Mouse (Mus musculus) hindbrain, embryonic 16.5 days (tissue): ENCODE results near the gene Add3. TPM values are rescaled to one million over a fixed set of nuclear protein-coding genes. Genes with fewer than 3 reads are reported as not detected.

Experiments
- ATAC-seq: fragments of 200-750 bp; cut with Nextera tagmentation; 2 replicates; pipeline ENCODE4 v1.8.0; 2017; ENCODE audit warnings: moderate TSS enrichment, moderate library complexity
- H3K27ac ChIP-seq: fragments of 300-500 bp; sonication (generic); 2 replicates; pipeline ENCODE4 v1.5.1; 2014; ENCODE audit warnings: low read depth, mild to moderate bottlenecking, control low read depth, low read length, moderate library complexity
- H3K27me3 ChIP-seq: fragments of 300-500 bp; sonication (generic); replicated peaks from 2 replicates; pipeline ENCODE4 v1.6.1; 2014; ENCODE audit warnings: low read length; ENCODE audit not compliant: control insufficient read depth, insufficient read depth
- H3K36me3 ChIP-seq: fragments of 300-500 bp; sonication (generic); 2 replicates; pipeline ENCODE4 v1.6.1; 2014; ENCODE audit warnings: mild to moderate bottlenecking, low read length, moderate library complexity, mixed read lengths; ENCODE audit not compliant: control insufficient read depth, insufficient read depth
- H3K4me1 ChIP-seq: fragments of 300-500 bp; sonication (generic); 2 replicates; pipeline ENCODE4 v1.6.1; 2014; ENCODE audit warnings: low read depth, low read length; ENCODE audit not compliant: control insufficient read depth, insufficient read depth
- H3K4me2 ChIP-seq: fragments of 300-500 bp; sonication (generic); 2 replicates; pipeline ENCODE4 v1.6.1; 2014; ENCODE audit warnings: mild to moderate bottlenecking, low read length, control low read depth, moderate library complexity
- H3K4me3 ChIP-seq: fragments of 300-500 bp; sonication (generic); 2 replicates; pipeline ENCODE4 v1.5.1; 2014; ENCODE audit warnings: mild to moderate bottlenecking, low read length, control low read depth, moderate library complexity
- H3K9ac ChIP-seq: fragments of 300-500 bp; sonication (generic); 2 replicates; pipeline ENCODE4 v1.6.1; 2014; ENCODE audit warnings: low read depth, mild to moderate bottlenecking, control low read depth, low read length, moderate library complexity
- H3K9me3 ChIP-seq: fragments of 300-500 bp; sonication (generic); 2 replicates; pipeline ENCODE4 v1.6.1; 2014; ENCODE audit warnings: mild to moderate bottlenecking, low read length, moderate library complexity; ENCODE audit not compliant: control insufficient read depth
- WGBS: fragments of 180-500 bp; shearing (Covaris S2); extraction: QIAGEN DNeasy Blood & Tissue Kit; methylation state at CpG from one replicate; pipeline ENCODE4 v1.1.7; 2014; 5-methylcytosine and 5-hydroxymethylcytosine counted together
- polyA plus RNA-seq: library from polyadenylated mRNA; unstranded; fragments of >200 nt; fragmentation: Nextera tagmentation; extraction: Ambion mirVana; gene quantifications from 2 replicates; pipeline ENCODE4 v1.2.1, GENCODE M21; 2015

Gene Add3
- polyA plus RNA-seq, 1 experiment from 2014 or later = 51.6 TPM

DNA sequence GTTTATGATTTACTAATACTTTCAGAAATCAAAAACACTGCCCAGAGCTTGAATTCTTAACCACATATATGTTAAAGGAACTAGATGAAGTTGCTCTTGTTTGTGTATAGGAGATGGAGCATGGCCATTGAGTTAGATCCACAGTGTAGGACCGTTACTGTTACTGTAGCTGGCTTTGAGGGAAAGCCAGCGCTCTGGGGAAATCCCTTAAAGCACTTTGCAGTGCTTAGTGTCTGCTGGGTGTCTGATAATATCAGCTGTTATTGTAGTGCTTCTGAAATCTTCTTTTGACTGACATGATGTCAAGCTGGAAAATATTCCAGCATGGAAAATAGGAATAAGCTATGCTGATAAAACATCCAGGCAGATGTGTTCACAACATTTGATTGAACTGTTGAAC lies 33.8 kb downstream of the Add3 start:
- WGBS = 87% methylated on average over 2 of the region's 2 CpGs
- Histone ChIP-seq H3K4me3 (no peak overlapping the region), H3K9me3 (no peaks in the 10 kb centered on the region), H3K27me3 (no peaks in the 10 kb centered on the region), H3K9ac (no peak overlapping the region), H3K4me1 (no peaks in the 10 kb centered on the region), H3K36me3 (no peaks in the 10 kb centered on the region), H3K27ac (no peak overlapping the region), H3K4me2 (no peak overlapping the region)
- ATAC-seq = no peak

DNA sequence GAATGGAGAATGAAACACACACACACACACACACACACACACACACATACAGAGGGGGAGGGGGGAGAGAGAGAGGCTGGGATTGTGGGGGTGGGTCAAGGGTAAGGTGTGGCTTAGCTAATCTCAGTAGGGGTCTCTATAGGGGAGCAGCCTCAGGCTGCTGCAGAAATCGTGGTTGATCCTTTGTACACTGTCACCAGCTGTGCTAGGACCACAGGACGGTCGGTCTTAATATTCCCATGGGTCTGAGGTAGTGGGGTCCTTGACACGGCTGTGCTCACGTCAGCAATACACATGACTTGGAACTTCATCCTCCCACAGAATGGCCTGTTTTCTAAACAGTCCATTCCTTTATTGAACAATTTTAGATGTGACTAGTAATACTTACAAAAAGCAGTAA lies 35.3 kb downstream of the Add3 start:
- Histone ChIP-seq H3K36me3 (no peaks in the 10 kb centered on the region), H3K9ac (no peak overlapping the region), H3K4me2 (no peak overlapping the region), H3K9me3 (no peaks in the 10 kb centered on the region), H3K4me1 (0 out of 2 replicates have a peak, but pooled peaks cover 2% of the 10 kb centered on the region), H3K4me3 (no peak overlapping the region), H3K27me3 (no peaks in the 10 kb centered on the region), H3K27ac (no peak overlapping the region)
- WGBS = 73% methylated on average over 5 of the region's 5 CpGs
- no peak for ATAC-seq

DNA sequence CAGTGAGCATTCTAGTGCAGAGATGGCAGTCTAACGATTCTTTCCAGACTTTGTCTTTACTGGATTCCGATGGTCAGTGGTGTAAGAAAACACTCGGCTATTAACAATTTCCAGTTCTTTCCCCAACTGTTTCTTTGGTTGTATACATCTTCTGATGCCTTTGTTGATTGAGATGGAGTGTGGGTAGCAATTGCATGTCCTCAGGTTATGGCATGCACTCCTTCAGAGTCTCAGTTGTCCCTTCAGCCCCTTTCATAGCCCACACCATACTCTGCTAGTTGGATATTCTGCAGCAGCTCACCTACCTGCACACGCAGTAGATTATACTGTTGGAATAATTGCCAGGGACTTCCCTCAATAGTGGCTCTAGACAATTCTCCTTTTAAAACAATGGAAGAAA lies 36.3 kb downstream of the Add3 start:
- H3K27me3 ChIP-seq = no peaks in the 10 kb centered on the region
- no peak overlapping the region for H3K27ac ChIP-seq
- 94% methylated on average over 4 of the region's 4 CpGs for WGBS
- H3K9ac ChIP-seq = no peak overlapping the region
- no peaks in the 10 kb centered on the region for H3K36me3 ChIP-seq
- no peak overlapping the region for H3K4me3 ChIP-seq
- no peak for ATAC-seq
- no peaks in the 10 kb centered on the region for H3K9me3 ChIP-seq
- peaks cover 10% of the 10 kb centered on the region for H3K4me1 ChIP-seq
- H3K4me2 ChIP-seq = no peak overlapping the region

DNA sequence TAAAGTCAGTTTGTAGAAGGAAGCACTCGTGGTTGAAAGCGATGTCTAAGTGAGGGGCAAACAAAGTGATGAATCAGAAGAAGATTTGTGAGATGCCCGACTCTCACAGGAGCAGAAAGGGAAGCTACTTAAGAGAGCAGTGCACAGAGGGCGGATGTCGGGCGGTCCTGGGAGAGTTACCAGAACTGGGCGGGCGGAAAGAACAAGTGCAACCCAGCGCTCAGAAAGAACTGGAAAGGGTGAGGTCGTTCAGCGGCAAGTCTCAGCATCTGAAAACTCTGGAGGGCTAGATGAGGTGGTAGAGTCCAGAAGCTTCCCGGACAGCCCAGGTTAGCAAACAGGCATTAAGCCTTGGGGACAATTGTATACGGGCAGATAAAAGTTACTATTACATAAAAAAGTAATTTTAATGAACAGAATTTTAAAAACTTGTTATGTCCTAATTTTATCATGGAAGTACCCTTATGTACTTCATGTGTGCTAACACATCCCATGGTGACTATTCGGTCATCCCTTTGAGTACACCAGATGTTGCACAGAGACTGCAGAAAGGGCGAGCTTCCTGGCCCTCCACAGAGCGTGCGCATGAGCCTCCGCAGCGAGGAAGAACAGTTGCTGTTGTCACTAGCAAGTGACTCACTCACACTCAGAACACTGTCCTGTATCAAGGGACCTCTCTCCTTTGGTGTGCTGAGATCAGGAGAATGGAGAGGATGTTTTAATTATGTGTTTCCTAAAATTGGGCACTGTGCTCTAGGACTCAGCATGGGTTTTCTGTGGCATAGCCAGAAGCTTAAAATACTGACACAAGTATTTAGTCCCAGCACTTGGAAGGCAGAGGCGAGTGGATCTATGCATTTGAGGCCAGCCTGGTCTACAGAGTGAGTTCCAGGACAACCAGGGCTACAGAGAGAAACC lies 38.6 kb downstream of the Add3 start:
- no peaks in the 10 kb centered on the region for H3K36me3 ChIP-seq
- H3K27ac ChIP-seq = no peak overlapping the region
- H3K4me3 ChIP-seq = no peak overlapping the region
- no peak overlapping the region for H3K4me2 ChIP-seq
- H3K9ac ChIP-seq = no peak overlapping the region
- no peak for ATAC-seq
- H3K27me3 ChIP-seq = no peaks in the 10 kb centered on the region
- H3K4me1 ChIP-seq = peaks cover 10% of the 10 kb centered on the region
- no peaks in the 10 kb centered on the region for H3K9me3 ChIP-seq
- WGBS = 94% methylated on average over 20 of the region's 20 CpGs

DNA sequence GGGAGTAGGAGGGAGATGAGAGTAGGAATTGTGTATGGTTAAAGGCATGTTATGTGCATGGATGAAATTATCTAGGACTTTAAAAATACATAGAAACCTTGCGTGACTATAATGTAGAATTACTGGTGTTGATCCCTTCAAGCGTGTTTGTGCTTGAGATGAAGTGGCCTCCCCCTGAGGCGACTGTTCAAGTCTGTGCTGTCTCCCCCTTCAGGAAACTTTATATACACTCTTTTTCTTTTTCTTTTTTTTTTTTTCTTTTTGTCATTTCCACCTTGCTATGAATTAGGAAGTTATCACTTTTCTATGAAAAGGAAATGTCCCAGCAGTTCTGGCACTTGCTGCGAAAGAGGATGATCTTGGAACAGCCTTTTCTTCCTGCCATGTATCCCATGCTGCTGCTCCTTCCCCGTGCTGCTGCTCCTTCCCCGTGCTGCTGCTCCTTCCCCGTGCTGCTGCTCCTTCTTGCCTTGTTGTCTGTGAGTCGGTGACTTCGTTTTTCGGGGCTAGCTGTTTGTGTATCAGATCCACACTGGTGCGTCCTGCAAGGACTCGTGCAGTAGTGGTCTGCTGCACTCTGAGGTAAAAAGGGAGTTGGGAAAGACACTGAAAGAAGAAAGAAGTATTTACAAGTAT lies 40.0 kb downstream of the Add3 start:
- Histone ChIP-seq H3K4me2 (no peak overlapping the region), H3K36me3 (no peaks in the 10 kb centered on the region), H3K9ac (no peak overlapping the region), H3K27ac (no peak overlapping the region), H3K27me3 (no peaks in the 10 kb centered on the region), H3K4me1 (peaks cover 10% of the 10 kb centered on the region), H3K4me3 (no peak overlapping the region), H3K9me3 (no peaks in the 10 kb centered on the region)
- WGBS = 83% methylated on average over 12 of the region's 12 CpGs
- ATAC-seq = no peak

DNA sequence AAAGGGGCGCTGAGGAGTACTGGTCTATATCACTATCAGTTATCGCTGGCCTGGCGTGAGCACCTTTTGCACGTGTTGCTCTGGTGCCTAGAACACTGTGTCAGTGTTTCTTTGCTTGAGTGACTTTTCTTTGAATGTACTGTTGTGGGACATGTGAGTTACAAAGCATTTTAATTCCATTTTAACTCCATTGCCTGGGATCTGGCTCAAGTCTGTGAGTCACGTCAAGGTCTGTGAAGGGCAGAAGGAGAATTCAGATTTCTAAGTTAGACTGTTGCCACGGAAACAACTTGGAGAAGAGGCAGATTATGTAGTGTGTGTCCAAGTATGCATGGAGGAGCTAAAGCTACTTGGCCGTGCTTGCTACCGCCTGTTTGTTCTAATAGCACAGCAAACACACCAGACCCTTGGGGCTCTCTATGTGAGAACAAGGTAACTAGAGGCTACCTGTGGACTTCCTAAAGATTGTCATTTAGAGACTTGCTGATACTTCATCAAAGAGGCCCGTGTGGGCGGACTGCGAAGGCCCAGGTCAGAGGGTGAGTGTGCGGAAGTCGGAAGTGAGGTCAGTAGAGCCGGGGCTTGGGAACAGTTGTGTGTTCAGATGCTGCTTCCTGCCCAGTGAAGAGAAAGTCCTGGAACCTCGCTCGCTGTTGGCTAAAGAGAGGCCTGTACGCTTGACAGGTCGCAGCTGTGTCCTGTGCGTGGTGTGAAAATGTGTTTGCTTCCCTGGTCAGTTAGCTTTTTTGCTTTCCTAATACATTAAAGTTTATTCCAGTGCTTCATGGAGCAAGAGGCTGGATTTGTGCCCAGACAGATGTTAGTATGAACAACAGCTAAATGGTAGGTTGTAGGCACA lies 41.0 kb downstream of the Add3 start:
- Histone ChIP-seq H3K9ac (no peak overlapping the region; the same call in 1 of the 2 replicates), H3K36me3 (no peaks in the 10 kb centered on the region), H3K4me1 (peaks cover 10% of the 10 kb centered on the region), H3K9me3 (no peaks in the 10 kb centered on the region), H3K4me2 (no peak overlapping the region), H3K27ac (0 out of 2 replicates have a peak overlapping the region, but pooled peaks have one; percentile 44), H3K27me3 (no peaks in the 10 kb centered on the region), H3K4me3 (no peak overlapping the region)
- 63% methylated on average over 19 of the region's 19 CpGs for WGBS
- peak; percentile 63 for ATAC-seq

DNA sequence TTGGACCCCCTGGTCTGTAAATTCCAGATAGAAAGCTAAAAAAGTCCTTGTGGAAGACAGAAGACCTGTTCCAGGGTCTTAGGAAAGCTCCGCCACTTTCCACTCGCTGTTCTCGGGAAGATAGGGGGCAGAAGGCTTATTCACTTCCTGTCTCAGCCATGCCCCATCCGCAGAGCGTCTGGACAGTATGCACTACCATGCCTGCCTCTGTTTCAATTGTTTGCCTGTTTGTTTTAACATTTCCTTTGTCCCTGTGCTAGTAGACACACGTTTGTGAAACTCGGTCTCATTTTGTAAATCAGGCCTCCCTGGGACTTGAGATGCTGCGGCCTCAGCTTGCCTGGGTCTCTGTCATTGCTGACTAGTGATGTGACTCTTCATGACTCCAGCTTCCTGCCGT lies 43.4 kb downstream of the Add3 start:
- Histone ChIP-seq H3K36me3 (no peaks in the 10 kb centered on the region), H3K27me3 (no peaks in the 10 kb centered on the region), H3K9me3 (no peaks in the 10 kb centered on the region), H3K9ac (no peak overlapping the region), H3K4me1 (peaks cover 10% of the 10 kb centered on the region), H3K4me2 (no peak overlapping the region), H3K27ac (no peak overlapping the region), H3K4me3 (no peak overlapping the region)
- WGBS = 67% methylated on average over 9 of the region's 9 CpGs
- no peak for ATAC-seq

DNA sequence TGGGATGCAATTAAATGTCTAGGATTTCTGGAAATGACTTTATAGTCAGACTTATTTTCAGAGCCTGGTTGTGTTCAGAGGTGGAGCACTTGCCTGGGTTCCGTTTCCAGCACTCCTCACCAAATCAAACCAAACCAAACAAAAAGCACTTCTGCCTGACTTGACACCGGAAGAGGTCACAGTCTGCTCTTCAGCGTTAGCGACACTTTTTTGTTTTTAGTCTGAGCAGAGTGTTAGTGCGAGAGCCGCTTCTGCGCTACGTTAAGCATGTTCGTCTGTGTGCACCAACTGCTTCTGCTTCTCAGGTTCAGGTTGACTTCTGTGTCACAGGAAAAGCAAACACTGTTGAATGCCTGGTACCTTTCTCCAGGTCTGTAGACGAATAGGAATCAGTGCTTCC lies 44.0 kb downstream of the Add3 start:
- H3K27ac ChIP-seq = no peak overlapping the region
- H3K27me3 ChIP-seq = no peaks in the 10 kb centered on the region
- H3K4me2 ChIP-seq = no peak overlapping the region
- 50% methylated on average over 10 of the region's 10 CpGs for WGBS
- ATAC-seq = no peak
- H3K4me1 ChIP-seq = peaks cover 10% of the 10 kb centered on the region
- H3K9me3 ChIP-seq = no peaks in the 10 kb centered on the region
- no peak overlapping the region for H3K9ac ChIP-seq
- H3K4me3 ChIP-seq = no peak overlapping the region
- no peaks in the 10 kb centered on the region for H3K36me3 ChIP-seq

DNA sequence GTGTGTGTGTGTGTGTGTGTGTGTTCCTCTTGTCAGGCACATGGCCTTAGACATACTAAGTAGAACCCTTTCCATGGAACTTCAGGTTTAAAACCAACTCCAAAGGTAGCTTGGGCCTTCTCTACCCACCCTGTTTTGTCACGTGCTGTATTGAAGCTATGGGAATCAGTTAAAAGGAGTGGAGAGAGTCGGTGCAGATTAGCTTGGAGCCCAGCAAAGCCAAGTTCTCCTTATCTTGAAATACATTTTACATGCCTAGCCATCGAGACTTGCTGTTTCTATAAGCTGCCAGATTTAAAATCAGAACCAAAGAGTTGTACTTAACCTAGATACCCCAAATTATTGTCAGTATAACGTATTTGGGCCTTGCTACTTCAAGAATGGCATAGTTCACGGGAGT lies 44.7 kb downstream of the Add3 start:
- H3K27ac ChIP-seq = no peak overlapping the region
- H3K36me3 ChIP-seq = no peaks in the 10 kb centered on the region
- no peak overlapping the region for H3K4me2 ChIP-seq
- H3K9ac ChIP-seq = no peak overlapping the region
- no peaks in the 10 kb centered on the region for H3K27me3 ChIP-seq
- WGBS = 80% methylated on average over 5 of the region's 5 CpGs
- no peak overlapping the region for H3K4me3 ChIP-seq
- no peak for ATAC-seq
- H3K9me3 ChIP-seq = no peaks in the 10 kb centered on the region
- peaks cover 10% of the 10 kb centered on the region for H3K4me1 ChIP-seq
